Mouse (Mus musculus) neural tube, embryonic 11.5 days (tissue): ENCODE data around the gene Ddx17. TPM values are rescaled to one million over a fixed set of nuclear protein-coding genes. Genes with fewer than 3 reads are reported as not detected.
A peak's percentile ranks its signal among the peaks of the same experiment; 100 is the strongest.

Experiments used
- ATAC-seq: fragments of 200-750 bp; cut with Nextera tagmentation; 2 replicates; pipeline ENCODE4 v1.8.0; 2017; ENCODE audit warnings: moderate number of reproducible peaks, mild to moderate bottlenecking, moderate TSS enrichment, moderate library complexity; ENCODE audit not compliant: insufficient read depth, low FRiP score, low TSS enrichment
- DNase-seq: peaks from one replicate; pipeline ENCODE4 v3.0.0-alpha.2; 2015; ENCODE audit warnings: low spot score
- H3K27ac ChIP-seq: fragments of 300-500 bp; sonication (generic); 2 replicates; pipeline ENCODE4 v1.5.1; 2014; ENCODE audit warnings: low read depth, mild to moderate bottlenecking, low read length
- H3K27me3 ChIP-seq: fragments of 300-500 bp; sonication (generic); 2 replicates; pipeline ENCODE4 v1.6.1; 2014; ENCODE audit warnings: mild to moderate bottlenecking, low read length, mixed read lengths; ENCODE audit not compliant: control insufficient read depth, insufficient read depth
- H3K36me3 ChIP-seq: fragments of 300-500 bp; sonication (generic); 2 replicates; pipeline ENCODE4 v1.6.1; 2014; ENCODE audit warnings: mild to moderate bottlenecking, low read length, moderate library complexity, mixed read lengths; ENCODE audit not compliant: control insufficient read depth, insufficient read depth
- H3K4me1 ChIP-seq: fragments of 300-500 bp; sonication (generic); 2 replicates; pipeline ENCODE4 v1.6.1; 2014; ENCODE audit warnings: low read length, mixed read lengths; ENCODE audit not compliant: control insufficient read depth, insufficient read depth
- H3K4me2 ChIP-seq: fragments of 300-500 bp; sonication (generic); 2 replicates; pipeline ENCODE4 v1.6.1; 2014; ENCODE audit warnings: low read depth, mild to moderate bottlenecking, moderate library complexity
- H3K4me3 ChIP-seq: fragments of 300-500 bp; sonication (generic); 2 replicates; pipeline ENCODE4 v1.5.1; 2014; ENCODE audit warnings: low read depth, low read length
- H3K9ac ChIP-seq: fragments of 300-500 bp; sonication (generic); 2 replicates; pipeline ENCODE4 v1.6.1; 2014; ENCODE audit warnings: mild to moderate bottlenecking, low read length
- H3K9me3 ChIP-seq: fragments of 300-500 bp; sonication (generic); 2 replicates; pipeline ENCODE4 v1.6.1; 2016; ENCODE audit warnings: low read length; ENCODE audit not compliant: control insufficient read depth
- WGBS: fragments of 180-500 bp; shearing (Covaris S2); extraction: QIAGEN DNeasy Blood & Tissue Kit; methylation state at CpG from one replicate; pipeline ENCODE4 v1.1.7; 2014; 5-methylcytosine and 5-hydroxymethylcytosine counted together
- polyA plus RNA-seq: library from polyadenylated mRNA; unstranded; fragments of >200 nt; fragmentation: Nextera tagmentation; extraction: Ambion mirVana; gene quantifications from 2 replicates; pipeline ENCODE4 v1.2.1, GENCODE M21; 2014

Gene Ddx17
- 87.0 and 88.8 TPM in 2 replicates for polyA plus RNA-seq

- peak within 1 kb of the TSS; percentile 99 for H3K9ac ChIP-seq
- H3K27me3 ChIP-seq = no peaks in the 10 kb centered on the region
- H3K27ac ChIP-seq = peak within 1 kb of the TSS; percentile 94
- H3K9me3 ChIP-seq = no peaks in the 10 kb centered on the region
- peaks cover 9% of the 10 kb centered on the region for H3K4me1 ChIP-seq
- peak within 1 kb of the TSS; percentile 93 for H3K4me3 ChIP-seq
- peaks cover 13% of the 10 kb centered on the region for H3K36me3 ChIP-seq
- DNase-seq (peak; percentile 99), ATAC-seq (peak; percentile 96)
- H3K4me2 ChIP-seq = peak within 1 kb of the TSS; percentile 71
- WGBS = 1% methylated on average over 84 of the region's 84 CpGs
These were observed at the start of gene Ddx17 for GRCm38 (mm10) chr15:79546410-79547288. TSS of gene Ddx17 (minus strand) at chr15:79546741.

GRCm38 (mm10) chr15:79581581-79581980, 35.0 kb upstream of the Ddx17 start:
- H3K4me1 ChIP-seq = no peaks in the 10 kb centered on the region
- no peak overlapping the region for H3K27ac ChIP-seq
- no peak for DNase-seq
- H3K4me2 ChIP-seq = no peak overlapping the region
- no peaks in the 10 kb centered on the region for H3K27me3 ChIP-seq
- H3K9me3 ChIP-seq = no peaks in the 10 kb centered on the region
- no peak overlapping the region for H3K4me3 ChIP-seq
- ATAC-seq = no peak
- no peaks in the 10 kb centered on the region for H3K36me3 ChIP-seq
- H3K9ac ChIP-seq = no peak overlapping the region
- whole genome bisulfite sequencing = 53% methylated on average over 1 of the region's 1 CpGs

GRCm38 (mm10) chr15:79577671-79578426, 31.3 kb upstream of the Ddx17 start:
- Histone ChIP-seq H3K27ac (no peak overlapping the region), H3K4me1 (no peaks in the 10 kb centered on the region), H3K27me3 (no peaks in the 10 kb centered on the region), H3K9me3 (no peaks in the 10 kb centered on the region), H3K9ac (no peak overlapping the region), H3K36me3 (no peaks in the 10 kb centered on the region), H3K4me3 (no peak overlapping the region), H3K4me2 (no peak overlapping the region)
- DNase-seq (no peak), ATAC-seq (no peak)
- 78% methylated on average over 6 of the region's 6 CpGs for WGBS

GRCm38 (mm10) chr15:79576947-79577346, 30.4 kb upstream of the Ddx17 start:
- H3K36me3 ChIP-seq = no peaks in the 10 kb centered on the region
- no peak overlapping the region for H3K4me2 ChIP-seq
- ATAC-seq (no peak), DNase-seq (no peak)
- H3K4me1 ChIP-seq = no peaks in the 10 kb centered on the region
- no peaks in the 10 kb centered on the region for H3K27me3 ChIP-seq
- WGBS = 89% methylated on average over 2 of the region's 2 CpGs
- H3K9ac ChIP-seq = no peak overlapping the region
- no peaks in the 10 kb centered on the region for H3K9me3 ChIP-seq
- no peak overlapping the region for H3K27ac ChIP-seq
- H3K4me3 ChIP-seq = no peak overlapping the region

GRCm38 (mm10) chr15:79575543-79576222, 29.1 kb upstream of the Ddx17 start:
- H3K9me3 ChIP-seq = no peaks in the 10 kb centered on the region
- no peak overlapping the region for H3K27ac ChIP-seq
- H3K4me2 ChIP-seq = no peak overlapping the region
- no peak overlapping the region for H3K4me3 ChIP-seq
- no peak for DNase-seq
- no peak for ATAC-seq
- WGBS = 78% methylated on average over 1 of the region's 1 CpGs
- no peaks in the 10 kb centered on the region for H3K36me3 ChIP-seq
- no peaks in the 10 kb centered on the region for H3K27me3 ChIP-seq
- no peak overlapping the region for H3K9ac ChIP-seq
- no peaks in the 10 kb centered on the region for H3K4me1 ChIP-seq

- Histone ChIP-seq H3K9me3 (no peaks in the 10 kb centered on the region), H3K27ac (no peak overlapping the region), H3K36me3 (no peaks in the 10 kb centered on the region), H3K27me3 (no peaks in the 10 kb centered on the region), H3K4me1 (no peaks in the 10 kb centered on the region), H3K4me2 (no peak overlapping the region), H3K9ac (no peak overlapping the region), H3K4me3 (no peak overlapping the region)
- 91% methylated on average over 9 of the region's 9 CpGs for WGBS
- ATAC-seq (no peak), DNase-seq (no peak)
These were observed 15.9 kb upstream of the Ddx17 start for GRCm38 (mm10) chr15:79562417-79562816.

- Histone ChIP-seq H3K27me3 (no peaks in the 10 kb centered on the region), H3K27ac (no peak overlapping the region), H3K9ac (no peak overlapping the region), H3K36me3 (no peaks in the 10 kb centered on the region), H3K4me2 (no peak overlapping the region), H3K4me1 (no peaks in the 10 kb centered on the region), H3K4me3 (no peak overlapping the region), H3K9me3 (no peaks in the 10 kb centered on the region)
- DNase-seq (no peak), ATAC-seq (no peak)
- WGBS = 74% methylated on average over 3 of the region's 3 CpGs
These were observed 13.1 kb upstream of the Ddx17 start for GRCm38 (mm10) chr15:79559649-79560048.

- Histone ChIP-seq H3K9ac (no peak overlapping the region), H3K4me3 (no peak overlapping the region), H3K9me3 (no peaks in the 10 kb centered on the region), H3K4me1 (no peaks in the 10 kb centered on the region), H3K27me3 (no peaks in the 10 kb centered on the region), H3K36me3 (no peaks in the 10 kb centered on the region), H3K27ac (no peak overlapping the region), H3K4me2 (no peak overlapping the region)
- WGBS = 80% methylated on average over 5 of the region's 5 CpGs
- no peak for DNase-seq
- no peak for ATAC-seq
These were observed 6.0 kb upstream of the Ddx17 start for GRCm38 (mm10) chr15:79552566-79552965.
